Mouse (Mus musculus): ENCODE measurements around the gene Sh2b2. TPM values are rescaled to one million over a fixed set of nuclear protein-coding genes. Genes with fewer than 3 reads are reported as not detected.

Gene Sh2b2
- polyA plus RNA-seq, 1 experiment from 2014 or later = 17.3 TPM

Other genes with a start within 250 kb of the Sh2b2 start
- 0.31 and 0.47 TPM in 2 replicates for gene Upk3b, start 208.1 kb downstream of the Sh2b2 start, polyA plus RNA-seq (2014; fragmentation: Nextera tagmentation; extraction: Ambion mirVana)
- gene Upk3bl, start 192.1 kb downstream of the Sh2b2 start, polyA plus RNA-seq (2014; fragmentation: Nextera tagmentation; extraction: Ambion mirVana) = 3.1 and 4.4 TPM in 2 replicates
- gene Rasa4, start 162.6 kb downstream of the Sh2b2 start, polyA plus RNA-seq (2014; fragmentation: Nextera tagmentation; extraction: Ambion mirVana) = 4.7 and 4.9 TPM in 2 replicates
- gene Polr2j, start 129.9 kb downstream of the Sh2b2 start, polyA plus RNA-seq (2014; fragmentation: Nextera tagmentation; extraction: Ambion mirVana) = 236 and 251 TPM in 2 replicates
- 40.5 and 45.3 TPM in 2 replicates for gene Lrwd1, start 110.5 kb downstream of the Sh2b2 start, polyA plus RNA-seq (2014; fragmentation: Nextera tagmentation; extraction: Ambion mirVana)
- gene Alkbh4, start 110.4 kb downstream of the Sh2b2 start, polyA plus RNA-seq (2014; fragmentation: Nextera tagmentation; extraction: Ambion mirVana) = 21.1 and 25.9 TPM in 2 replicates
- 7.6 and 10.6 TPM in 2 replicates for gene Orai2, start 75.8 kb downstream of the Sh2b2 start, polyA plus RNA-seq (2014; fragmentation: Nextera tagmentation; extraction: Ambion mirVana)
- gene Prkrip1, start 47.6 kb downstream of the Sh2b2 start, polyA plus RNA-seq (2014; fragmentation: Nextera tagmentation; extraction: Ambion mirVana) = 76.5 and 76.8 TPM in 2 replicates

Data from neural tube, embryonic 11.5 days (tissue).